Mouse (Mus musculus) heart, adult 2 months (tissue): Measurements from ENCODE around the gene Arhgef28. TPM values are rescaled to one million over a fixed set of nuclear protein-coding genes. Genes with fewer than 3 reads are reported as not detected.
A peak's percentile ranks its signal among the peaks of the same experiment; 100 is the strongest.

Experiments used
- DNase-seq, 2 experiments: peaks; one replicate each; pipeline ENCODE4 v3.0.0; 2021
- H3K27ac ChIP-seq: fragments of 200-600 bp; 2 replicates; pipeline ENCODE4 v1.8.1; 2022
- H3K27me3 ChIP-seq: fragments of 200-500 bp; 2 replicates; pipeline ENCODE4 v1.6.1; 2012; ENCODE audit warnings: mild to moderate bottlenecking, low read length, inconsistent platforms, mixed read lengths; ENCODE audit not compliant: control insufficient read depth, insufficient read depth
- H3K36me3 ChIP-seq: fragments of 200-500 bp; 2 replicates; pipeline ENCODE4 v1.6.1; 2012; ENCODE audit warnings: low read length, inconsistent platforms; ENCODE audit not compliant: control insufficient read depth, insufficient read depth
- H3K4me1 ChIP-seq: fragments of 200-500 bp; 2 replicates; pipeline ENCODE4 v1.6.1; 2011; ENCODE audit warnings: low read length; ENCODE audit not compliant: control insufficient read depth, insufficient read depth
- H3K4me3 ChIP-seq: fragments of 200-600 bp; 2 replicates; pipeline ENCODE4 v1.8.1; 2022
- H3K79me2 ChIP-seq: fragments of 200-500 bp; replicated peaks from 2 replicates; pipeline ENCODE4 v1.6.1; 2012; ENCODE audit warnings: mild to moderate bottlenecking, inconsistent platforms, low read length, moderate library complexity, mixed read lengths; ENCODE audit not compliant: control insufficient read depth, insufficient read depth
- H3K9ac ChIP-seq: fragments of 200-500 bp; 2 replicates; pipeline ENCODE4 v1.6.1; 2012; ENCODE audit warnings: low read depth, mild to moderate bottlenecking, control low read depth, inconsistent platforms, low read length, mixed read lengths
- CTCF ChIP-seq: fragments of 200-600 bp; IDR thresholded peaks from 2 replicates; pipeline ENCODE4 v1.8.1; 2022; ENCODE audit warnings: antibody characterized with exemption, mild to moderate bottlenecking, moderate library complexity
- EP300 ChIP-seq: fragments of 200-500 bp; IDR thresholded peaks from 2 replicates; pipeline ENCODE4 v1.6.1; 2011; ENCODE audit warnings: low read depth, low read length, control low read depth; ENCODE audit not compliant: insufficient read depth
- POLR2A ChIP-seq: fragments of 200-500 bp; IDR thresholded peaks from 2 replicates; pipeline ENCODE4 v1.6.1; 2011; ENCODE audit warnings: mild to moderate bottlenecking, low read depth, low read length, control low read depth; ENCODE audit not compliant: insufficient read depth
- WGBS: fragments of 180-500 bp; shearing (Covaris S2); methylation state at CpG from one replicate; pipeline ENCODE4 v1.1.7; 2018; 5-methylcytosine and 5-hydroxymethylcytosine counted together
- intact Hi-C: fragments of 180-260 bp; cut with DNase I; formaldehyde crosslinking; loops from one replicate; pipeline ENCODE4 v1.15.1; 2025
- polyA plus RNA-seq: library from polyadenylated mRNA; depleted of rRNA; stranded (reverse); fragments of >200 nt; gene quantifications from 2 replicates; pipeline ENCODE4 v1.2.3, GENCODE M21; 2012
- total RNA-seq, 2 experiments: library from RNA; stranded (reverse); gene quantifications; 2 replicates each; pipeline ENCODE4 v1.2.3; 2021

Arhgef28 gene
- total and polyA plus RNA-seq, 3 experiments = 2.4 to 5.2 (median 4.6) TPM

DNA sequence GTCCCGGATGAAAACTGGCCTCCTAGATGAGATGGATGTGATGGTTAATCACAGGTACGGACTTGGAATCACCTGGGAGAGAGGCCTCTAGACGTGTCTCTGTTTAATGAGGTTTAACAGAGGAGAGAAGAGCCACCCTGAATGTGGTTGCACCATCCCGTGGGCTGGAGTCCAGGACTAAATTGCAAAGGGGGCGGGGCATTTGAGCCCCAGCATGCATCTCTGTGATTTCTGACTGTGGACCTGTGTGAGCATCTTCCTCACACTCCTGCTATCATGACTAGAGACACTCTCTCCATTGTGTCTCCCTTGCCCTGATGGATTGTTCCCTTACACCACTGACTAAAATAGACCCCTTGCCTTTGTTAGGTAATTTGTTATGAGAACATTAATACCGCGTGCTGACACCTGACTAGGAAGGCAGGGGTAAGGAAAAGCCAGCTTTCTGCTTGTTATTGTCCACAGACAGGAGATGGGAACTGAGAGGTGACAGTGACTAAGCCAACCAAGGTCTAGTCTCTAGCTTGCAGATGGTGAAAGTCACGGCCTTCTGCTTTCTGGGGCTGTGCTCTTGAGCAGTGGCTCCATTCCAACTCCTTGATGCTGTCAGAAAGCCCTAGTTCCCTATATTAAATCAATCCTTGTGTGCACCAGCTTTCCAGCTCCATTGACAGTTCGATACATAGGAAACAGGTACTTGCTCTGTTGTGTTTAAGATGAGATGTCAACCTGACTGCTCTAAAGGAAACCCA is 35.5 kb upstream of the Arhgef28 start:
- H3K27ac ChIP-seq = no peak overlapping the region
- H3K4me1 ChIP-seq = no peaks in the 10 kb centered on the region
- H3K9ac ChIP-seq = no peak overlapping the region
- no peaks in the 10 kb centered on the region for H3K27me3 ChIP-seq
- TF ChIP-seq POLR2A (no peak), EP300 (no peak), CTCF (no peak)
- no peaks in the 10 kb centered on the region for H3K79me2 ChIP-seq
- intact Hi-C loops = loop anchor here (2.0 kb wide), 2 partner anchors 57 to 211 kb away; no protein-coding TSS in a partner anchor
- no peak overlapping the region for H3K4me3 ChIP-seq
- DNase-seq = no peak
- 67% methylated on average over 9 of the region's 9 CpGs for WGBS
- no peaks in the 10 kb centered on the region for H3K36me3 ChIP-seq

DNA sequence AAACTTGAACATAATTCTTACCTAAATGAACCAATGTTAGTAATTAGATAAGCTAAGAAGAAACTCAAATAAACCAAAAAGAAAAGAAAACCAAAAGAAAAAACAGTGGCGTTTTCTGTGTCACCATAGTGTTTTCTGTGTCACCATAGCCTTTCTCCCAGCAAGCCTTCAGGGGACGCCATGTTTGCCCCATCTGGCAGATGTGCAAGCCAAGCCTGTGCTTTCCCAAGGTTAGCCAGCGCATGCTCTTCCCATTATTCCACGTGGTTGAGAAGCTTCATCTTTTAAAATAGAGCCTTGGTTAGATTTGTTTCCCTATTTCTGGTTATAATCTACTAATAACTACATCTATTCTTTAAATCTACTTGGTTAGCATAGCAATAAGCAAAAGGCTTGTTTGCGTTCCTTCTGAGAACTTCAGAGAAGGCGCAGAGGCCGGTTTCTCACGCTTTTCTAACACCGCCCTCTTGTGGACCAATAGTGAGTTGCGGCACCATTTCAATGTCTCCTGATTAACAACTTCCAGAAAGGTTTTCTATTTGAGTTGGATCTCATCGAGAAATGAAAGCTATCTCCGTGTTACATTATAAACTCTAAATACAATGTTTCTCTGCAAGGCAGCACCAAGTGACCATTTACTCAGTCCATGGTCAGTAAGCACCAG is 33.9 kb upstream of the Arhgef28 start:
- H3K4me1 ChIP-seq = no peaks in the 10 kb centered on the region
- WGBS = 18% methylated on average over 12 of the region's 12 CpGs
- H3K4me3 ChIP-seq = no peak overlapping the region
- H3K27ac ChIP-seq = no peak overlapping the region
- H3K9ac ChIP-seq = no peak overlapping the region
- DNase-seq = peak; percentile 40 to 72
- H3K79me2 ChIP-seq = no peaks in the 10 kb centered on the region
- TF ChIP-seq CTCF (peak; percentile 96), EP300 (peak; percentile 51; the same call in 1 of the 2 replicates), POLR2A (no peak)
- intact Hi-C loops = loop anchor here (2.0 kb wide), 2 partner anchors 59 to 209 kb away; no protein-coding TSS in a partner anchor
- H3K27me3 ChIP-seq = no peaks in the 10 kb centered on the region
- no peaks in the 10 kb centered on the region for H3K36me3 ChIP-seq

DNA sequence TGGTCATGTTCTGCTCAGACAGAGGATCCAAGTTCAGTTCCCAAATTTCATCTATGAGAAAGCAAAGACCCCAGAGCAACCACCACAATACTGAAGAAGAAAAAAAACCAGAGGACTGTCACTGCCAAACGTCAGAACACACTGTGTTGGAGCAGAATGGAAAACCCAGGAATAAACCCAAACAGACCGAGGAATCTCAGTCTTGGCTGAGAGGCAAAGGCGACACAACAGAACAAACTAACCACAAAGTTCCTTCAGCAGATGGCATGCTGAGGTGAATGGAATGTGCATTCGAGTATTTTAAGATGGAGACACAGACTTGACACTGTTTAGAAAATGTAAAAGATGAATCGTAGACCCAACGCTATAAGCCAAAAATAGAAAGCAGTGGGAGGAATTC is 29.2 kb upstream of the Arhgef28 start:
- Histone ChIP-seq H3K79me2 (no peaks in the 10 kb centered on the region), H3K4me1 (no peaks in the 10 kb centered on the region), H3K27ac (no peak overlapping the region), H3K36me3 (no peaks in the 10 kb centered on the region), H3K9ac (no peak overlapping the region), H3K27me3 (no peaks in the 10 kb centered on the region), H3K4me3 (no peak overlapping the region)
- intact Hi-C loops = no loop called here
- no peak for TF ChIP-seq EP300
- no peak for TF ChIP-seq POLR2A
- TF ChIP-seq CTCF = no peak
- 55% methylated on average over 6 of the region's 6 CpGs for WGBS
- no peak for DNase-seq

- TF ChIP-seq POLR2A (no peak), CTCF (no peak), EP300 (no peak)
- Histone ChIP-seq H3K27ac (no peak overlapping the region), H3K4me1 (no peaks in the 10 kb centered on the region), H3K27me3 (no peaks in the 10 kb centered on the region), H3K9ac (no peak overlapping the region), H3K36me3 (no peaks in the 10 kb centered on the region), H3K4me3 (no peak overlapping the region), H3K79me2 (no peaks in the 10 kb centered on the region)
- 89% methylated on average over 1 of the region's 1 CpGs for WGBS
- intact Hi-C loops = no loop called here
- no peak for DNase-seq
These were observed 24.3 kb upstream of the Arhgef28 start for GRCm38 (mm10) chr13:98230511-98230910.

DNA sequence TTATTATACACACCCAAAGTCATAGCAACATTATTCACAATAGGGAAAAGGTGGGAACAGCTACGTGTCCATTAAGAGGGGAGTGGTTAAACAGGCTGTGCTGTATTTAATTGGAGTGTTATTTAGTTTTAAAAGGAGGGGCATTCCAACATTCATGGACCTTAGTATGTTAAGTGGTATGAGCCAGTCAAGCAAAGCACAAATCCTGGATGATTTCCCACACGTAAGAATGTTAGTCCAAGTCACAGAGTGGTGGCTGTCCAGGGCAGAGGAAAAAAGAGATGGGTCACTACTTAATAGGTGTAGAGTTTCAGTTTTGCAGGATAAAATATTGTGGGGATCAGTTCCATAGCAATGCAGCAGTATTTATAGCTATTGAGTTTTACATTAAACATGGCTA is 20.0 kb upstream of the Arhgef28 start:
- TF ChIP-seq CTCF (no peak), EP300 (no peak), POLR2A (no peak)
- 70% methylated on average over 2 of the region's 2 CpGs for WGBS

GRCm38 (mm10) chr13:98222848-98223247 is 16.6 kb upstream of the Arhgef28 start:
- Histone ChIP-seq H3K27ac (no peak overlapping the region), H3K36me3 (no peaks in the 10 kb centered on the region), H3K4me1 (peaks cover 1% of the 10 kb centered on the region), H3K4me3 (no peak overlapping the region), H3K27me3 (no peaks in the 10 kb centered on the region), H3K9ac (no peak overlapping the region), H3K79me2 (no peaks in the 10 kb centered on the region)
- WGBS = 33% methylated on average over 12 of the region's 12 CpGs
- intact Hi-C loops = loop anchor here (1.0 to 2.0 kb wide), 2 partner anchors 16 to 192 kb away; partner anchors contain the start of gene Arhgef28
- TF ChIP-seq CTCF = peak; percentile 92
- 0 out of 2 replicates have a peak, but pooled peaks have one; percentile 63 for TF ChIP-seq EP300
- TF ChIP-seq POLR2A = no peak
- DNase-seq = peak; percentile 5 to 34

More for the DNA sequence above, 20.0 kb upstream of the Arhgef28 start:
- intact Hi-C loops = no loop called here
- DNase-seq = no peak
- peaks cover 1% of the 10 kb centered on the region for H3K4me1 ChIP-seq
- H3K79me2 ChIP-seq = no peaks in the 10 kb centered on the region
- H3K4me3 ChIP-seq = no peak overlapping the region
- no peaks in the 10 kb centered on the region for H3K27me3 ChIP-seq
- no peaks in the 10 kb centered on the region for H3K36me3 ChIP-seq
- H3K9ac ChIP-seq = no peak overlapping the region
- no peak overlapping the region for H3K27ac ChIP-seq
